Mouse (Mus musculus) urinary bladder, postnatal 10 days (tissue): Measurements from ENCODE around the gene Prdm10.

ENCODE experiments used
- DNase-seq: peaks from one replicate; pipeline ENCODE4 v3.0.0; 2022; ENCODE audit warnings: low spot score

Prdm10 gene

GRCm38 (mm10) chr9:31304358-31304757 is 24.0 kb downstream of the Prdm10 start:
- no peak for DNase-seq

GRCm38 (mm10) chr9:31305117-31305516 is 24.8 kb downstream of the Prdm10 start:
- no peak for DNase-seq

GRCm38 (mm10) chr9:31305807-31306206 is 25.5 kb downstream of the Prdm10 start:
- no peak for DNase-seq

- no peak for DNase-seq
Observed at GRCm38 (mm10) chr9:31307232-31307631, 26.9 kb downstream of the Prdm10 start.

- no peak for DNase-seq
Observed at GRCm38 (mm10) chr9:31309041-31309440, 28.7 kb downstream of the Prdm10 start.

- no peak for DNase-seq
Observed at GRCm38 (mm10) chr9:31310662-31311061, 30.3 kb downstream of the Prdm10 start.

- DNase-seq: no peak
Observed at GRCm38 (mm10) chr9:31313876-31314275, 33.5 kb downstream of the Prdm10 start.

GRCm38 (mm10) chr9:31315983-31316382 is 35.6 kb downstream of the Prdm10 start:
- DNase-seq: no peak

GRCm38 (mm10) chr9:31318956-31319355 is 38.6 kb downstream of the Prdm10 start:
- no peak for DNase-seq

- no peak for DNase-seq
Observed at GRCm38 (mm10) chr9:31320734-31321133, 40.4 kb downstream of the Prdm10 start.

GRCm38 (mm10) chr9:31321526-31321925 is 41.2 kb downstream of the Prdm10 start:
- no peak for DNase-seq

GRCm38 (mm10) chr9:31322090-31322489 is 41.8 kb downstream of the Prdm10 start:
- DNase-seq: no peak

- no peak for DNase-seq
Observed at GRCm38 (mm10) chr9:31330816-31331215, 50.5 kb downstream of the Prdm10 start.

- DNase-seq: no peak
Observed at GRCm38 (mm10) chr9:31331246-31331645, 50.9 kb downstream of the Prdm10 start.

- no peak for DNase-seq
Observed at GRCm38 (mm10) chr9:31331906-31332305, 51.6 kb downstream of the Prdm10 start.

GRCm38 (mm10) chr9:31332826-31333225 is 52.5 kb downstream of the Prdm10 start:
- DNase-seq: no peak

- DNase-seq: no peak
Observed at GRCm38 (mm10) chr9:31334991-31335390, 54.7 kb downstream of the Prdm10 start.

GRCm38 (mm10) chr9:31344289-31344831 is 64.0 kb downstream of the Prdm10 start:
- no peak for DNase-seq

- DNase-seq: no peak
Observed at GRCm38 (mm10) chr9:31346575-31347080, 66.3 kb downstream of the Prdm10 start.

GRCm38 (mm10) chr9:31348458-31348857 is 68.1 kb downstream of the Prdm10 start:
- DNase-seq: no peak

- peak; percentile 35 for DNase-seq
Observed at GRCm38 (mm10) chr9:31348915-31349314, 68.6 kb downstream of the Prdm10 start.

- DNase-seq: no peak
Observed at GRCm38 (mm10) chr9:31352716-31353115, 72.4 kb downstream of the Prdm10 start.

- no peak for DNase-seq
Observed at GRCm38 (mm10) chr9:31353518-31353917, 73.2 kb downstream of the Prdm10 start.

- no peak for DNase-seq
Observed at GRCm38 (mm10) chr9:31354051-31354450, 73.7 kb downstream of the Prdm10 start.
